Mouse (Mus musculus) ES-E14 (cell line): ENCODE measurements around the gene 1190005I06Rik.

Experiments
- CHD2 ChIP-seq: IDR thresholded peaks from 2 replicates; pipeline ENCODE4 v1.6.1; 2014; ENCODE audit warnings: mild to moderate bottlenecking, low read depth, low read length, inconsistent platforms
- HCFC1 ChIP-seq: IDR thresholded peaks from 2 replicates; pipeline ENCODE4 v1.6.1; 2012; ENCODE audit warnings: low read length, inconsistent platforms, borderline replicate concordance; ENCODE audit not compliant: insufficient read depth
- MAFK ChIP-seq: IDR thresholded peaks from 2 replicates; pipeline ENCODE4 v1.6.1; 2014; ENCODE audit warnings: mild to moderate bottlenecking, low read depth, low read length, inconsistent platforms; ENCODE audit not compliant: insufficient read depth
- ZC3H11A ChIP-seq: IDR thresholded peaks from 2 replicates; pipeline ENCODE4 v1.6.1; 2012; ENCODE audit warnings: low read depth, mild to moderate bottlenecking, inconsistent platforms, low read length, borderline replicate concordance
- ZNF384 ChIP-seq: IDR thresholded peaks from 2 replicates; pipeline ENCODE4 v1.6.1; 2012; ENCODE audit warnings: low read depth, low read length, inconsistent platforms

DNA sequence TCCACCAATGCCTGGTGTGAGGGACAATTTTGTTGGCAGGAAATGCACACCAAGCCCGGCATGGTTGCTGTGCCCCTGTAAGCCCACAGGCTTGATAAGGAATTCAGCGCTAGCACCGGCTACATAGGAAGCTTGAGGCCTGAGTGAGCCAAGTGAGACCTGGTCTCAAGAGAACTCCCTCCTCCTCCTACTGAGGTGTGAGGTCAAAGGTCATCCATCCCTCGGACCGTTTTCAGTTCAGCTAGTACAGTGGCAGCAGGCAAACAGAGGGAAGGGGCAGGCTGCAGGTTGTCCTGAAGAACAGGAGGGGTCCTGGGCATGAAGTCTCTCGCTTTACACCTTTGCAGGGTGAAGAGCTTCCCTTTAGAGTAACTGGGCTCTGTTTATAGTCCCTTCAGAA lies 16.6 kb downstream of the 1190005I06Rik start:
- TF ChIP-seq CHD2 (no peak), MAFK (no peak), HCFC1 (no peak), ZC3H11A (no peak), ZNF384 (no peak)
